Mouse (Mus musculus): Measurements from ENCODE around the gene Zfp946.

The Zfp946 gene

GRCm38 (mm10) chr17:22423952-22424617, at the start of gene Zfp946:
Zfp946 (plus strand) TSS chr17:22424222.
- DNase-seq = peak; percentile 80

DNA sequence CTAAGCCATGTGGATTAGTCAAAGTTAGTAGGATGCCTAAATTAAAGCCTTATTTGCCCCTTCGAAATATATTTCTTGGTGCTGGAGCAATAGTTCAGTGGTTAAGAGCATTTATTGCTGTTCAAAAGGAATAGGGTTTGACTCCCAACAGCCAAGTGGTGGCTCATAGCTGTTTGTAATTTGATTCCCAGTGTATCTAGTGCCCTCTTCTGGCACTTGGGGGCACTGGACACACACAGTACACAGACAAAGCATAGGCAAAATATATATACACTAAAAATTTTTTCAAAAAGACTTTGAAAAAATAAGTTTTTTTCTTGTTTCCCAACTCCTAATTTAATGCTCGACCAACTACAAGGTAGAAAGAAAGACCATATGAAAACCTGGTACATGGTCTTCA, 13.3 kb upstream of the Zfp946 start:
- DNase-seq = peak; percentile 7

- peak; percentile 71 for DNase-seq
Measured at GRCm38 (mm10) chr17:22417510-22417909, 6.5 kb upstream of the Zfp946 start.

DNA sequence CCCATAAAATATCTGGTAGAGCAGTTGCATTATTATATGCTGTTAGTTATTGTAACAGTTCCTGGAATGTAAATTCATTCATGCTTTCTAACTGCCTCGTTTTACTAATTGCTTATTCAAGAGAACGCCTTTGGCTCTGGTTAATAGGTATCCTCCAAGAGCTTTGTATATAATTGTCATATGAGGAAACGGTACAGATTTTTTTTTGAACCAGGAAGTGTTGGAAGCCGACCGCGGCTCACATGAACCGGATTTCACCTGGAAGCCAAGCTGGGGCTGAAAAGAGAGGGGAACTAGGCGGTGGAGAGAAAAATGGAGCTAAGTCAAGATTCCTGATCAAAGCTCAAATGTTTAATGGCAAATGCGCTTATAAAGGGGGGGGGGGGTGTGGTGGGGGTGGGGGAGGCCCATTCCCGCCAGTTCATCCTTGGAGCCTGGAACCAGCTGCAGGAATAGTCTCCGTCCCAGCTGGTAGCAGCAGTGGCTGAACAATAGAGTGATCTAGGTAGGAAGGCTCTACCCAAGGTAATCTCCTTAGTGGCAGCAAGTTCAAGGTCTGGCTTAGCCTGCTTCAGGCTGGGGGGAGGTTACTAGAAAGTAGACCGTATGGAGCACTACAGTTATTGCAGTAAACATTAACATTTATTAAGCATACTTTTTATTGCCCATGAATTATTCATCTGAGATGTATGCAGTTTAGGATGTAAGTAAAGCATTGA, 773 bp downstream of the Zfp946 start:
- no peak for DNase-seq

DNA sequence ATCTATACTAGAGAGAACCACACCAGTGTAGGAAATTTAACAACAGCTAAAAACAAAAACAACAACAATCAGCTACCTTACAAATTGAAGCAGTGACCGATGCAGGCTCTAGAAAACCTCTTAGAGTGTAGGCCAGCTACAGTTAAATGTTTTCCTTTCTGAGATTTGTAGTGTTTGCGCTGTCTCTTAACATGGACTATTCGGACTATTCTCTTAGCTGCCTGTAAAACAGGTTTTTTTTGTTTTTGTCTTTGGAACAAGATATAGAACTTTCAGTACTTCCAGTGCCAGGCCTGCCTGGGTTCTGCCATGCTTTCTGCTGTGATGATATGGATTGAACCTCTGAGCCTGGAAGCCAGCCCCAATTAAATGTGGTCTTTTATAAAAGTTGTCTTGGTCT, 23.7 kb downstream of the Zfp946 start:
- DNase-seq = no peak

DNA sequence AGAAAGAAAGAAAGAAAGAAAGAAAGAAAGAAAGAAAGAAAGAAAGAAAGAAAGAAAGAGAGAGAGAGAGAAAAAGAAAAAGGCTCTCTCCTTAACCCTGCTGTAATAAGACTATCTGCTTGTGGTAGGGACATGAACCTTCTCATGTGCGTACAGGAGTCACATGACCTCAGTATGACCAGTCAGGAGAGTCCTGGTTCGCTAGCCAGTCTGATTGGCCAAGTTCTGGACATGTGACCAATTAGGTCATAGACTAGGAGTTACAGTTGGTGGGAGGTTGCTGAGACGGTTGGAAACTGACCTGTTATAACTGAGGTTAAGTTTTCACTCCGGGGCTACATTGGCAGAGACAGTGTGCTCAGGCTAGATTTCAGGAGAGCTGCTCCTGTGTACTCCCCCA, 73.1 kb downstream of the Zfp946 start:
- no peak for DNase-seq

Measured in liver (tissue).